Mouse (Mus musculus) adrenal gland, adult 8-10 months (tissue): ENCODE data around the gene Fbxo48. TPM values are rescaled to one million over a fixed set of nuclear protein-coding genes. Genes with fewer than 3 reads are reported as not detected.

Experiments
- DNase-seq: peaks from one replicate; pipeline ENCODE4 v3.0.0; 2022
- total RNA-seq, 4 experiments: library from RNA; stranded (reverse); gene quantifications; 2 replicates each; pipeline ENCODE4 v1.2.4; 2022

Fbxo48 gene
- under 1 TPM; 0.12 to 0.75 (median 0.35) TPM for total RNA-seq

- DNase-seq, result peak; percentile 97
Measured at GRCm38 (mm10) chr11:16950976-16951760, at the start of gene Fbxo48. TSS of gene Fbxo48 (plus strand) at chr11:16951375.

- DNase-seq, result no peak
Measured at GRCm38 (mm10) chr11:16904302-16905011, 46.7 kb upstream of the Fbxo48 start.

- no peak for DNase-seq
Measured at GRCm38 (mm10) chr11:16905012-16905332, 46.2 kb upstream of the Fbxo48 start.

- no peak for DNase-seq
Measured at GRCm38 (mm10) chr11:16906530-16906929, 44.6 kb upstream of the Fbxo48 start.

GRCm38 (mm10) chr11:16907517-16908129 is 43.6 kb upstream of the Fbxo48 start:
- DNase-seq, result no peak

- no peak for DNase-seq
Measured at GRCm38 (mm10) chr11:16914756-16915155, 36.4 kb upstream of the Fbxo48 start.

GRCm38 (mm10) chr11:16915850-16916249 is 35.3 kb upstream of the Fbxo48 start:
- no peak for DNase-seq

GRCm38 (mm10) chr11:16917512-16917911 is 33.7 kb upstream of the Fbxo48 start:
- no peak for DNase-seq

DNA sequence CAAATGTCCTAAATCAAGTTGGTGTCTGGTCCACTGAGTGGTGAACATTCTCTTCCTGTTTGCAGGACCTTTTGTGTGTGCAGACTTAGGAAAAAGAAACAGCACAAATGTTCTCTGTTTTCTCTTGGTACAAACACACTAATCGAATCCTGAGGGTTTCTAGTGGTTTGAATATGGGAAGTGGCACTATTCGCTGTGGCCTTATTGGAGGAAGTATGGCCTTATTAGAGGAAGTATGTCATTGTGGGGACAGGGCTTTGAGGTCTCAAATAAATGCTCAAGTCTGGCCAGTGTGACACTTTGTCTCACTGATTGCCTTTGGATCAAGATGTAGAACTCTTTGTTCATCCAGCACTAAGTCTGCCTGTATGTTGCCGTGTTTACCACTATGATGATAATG is 19.0 kb upstream of the Fbxo48 start:
- no peak for DNase-seq

- DNase-seq, result no peak
Measured at GRCm38 (mm10) chr11:16935577-16936236, 15.5 kb upstream of the Fbxo48 start.

DNA sequence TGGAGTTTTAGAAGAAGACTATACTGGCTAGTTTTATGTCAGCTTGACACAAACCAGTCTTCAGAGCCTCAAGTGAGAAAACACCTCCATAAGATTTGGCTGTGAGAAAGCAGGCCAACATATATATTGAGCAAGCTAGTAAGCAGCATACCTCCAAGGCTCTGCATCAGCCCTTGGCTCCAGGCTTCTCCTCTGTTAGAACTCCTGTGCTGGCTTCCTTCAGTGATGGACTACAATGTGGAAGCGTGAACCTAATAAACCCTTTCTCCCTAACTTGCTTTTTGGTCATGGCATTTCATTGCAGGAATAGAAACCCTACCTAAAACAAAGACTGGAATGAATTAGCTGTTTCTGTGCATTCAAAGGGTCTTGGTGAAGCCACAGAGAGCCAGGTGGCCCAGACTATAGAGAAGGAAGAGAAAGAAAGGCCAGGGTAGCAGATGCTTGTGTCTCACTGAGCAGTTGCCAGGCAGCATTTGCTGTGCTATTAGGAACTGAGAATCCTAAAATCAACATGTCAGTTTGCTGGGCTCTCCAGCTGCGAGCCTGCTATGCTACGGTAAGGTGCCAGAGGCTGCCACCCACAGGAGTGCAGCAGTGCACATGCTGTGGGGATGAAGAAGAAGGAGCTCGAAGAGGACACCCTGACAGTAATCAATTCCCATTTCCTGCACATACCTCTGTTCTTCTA is 9.9 kb upstream of the Fbxo48 start:
- DNase-seq, result no peak

DNA sequence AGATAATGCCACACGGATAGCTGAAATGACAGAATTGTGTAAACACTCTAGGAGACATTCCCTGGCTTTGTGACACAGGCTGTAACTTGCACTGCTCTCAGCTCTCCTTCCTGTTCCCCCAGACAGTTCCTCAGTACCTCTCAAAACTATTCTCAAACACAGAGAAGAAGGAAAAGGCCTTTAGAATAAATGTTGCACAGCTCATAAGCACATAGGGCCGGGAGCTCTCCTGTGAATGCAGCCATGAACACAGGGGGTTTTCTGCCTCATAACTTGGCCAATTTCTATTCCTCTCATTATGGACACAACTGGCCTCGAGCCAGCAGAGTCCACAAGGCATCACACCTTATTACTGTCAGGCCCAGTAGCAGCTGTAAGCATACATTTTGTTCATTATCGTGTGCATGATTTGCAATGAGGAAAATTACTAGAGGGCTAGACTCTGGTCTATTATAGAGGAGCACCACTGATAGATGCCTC is 9.2 kb upstream of the Fbxo48 start:
- DNase-seq, result no peak

- no peak for DNase-seq
Measured at GRCm38 (mm10) chr11:16943016-16943415, 8.2 kb upstream of the Fbxo48 start.

GRCm38 (mm10) chr11:16948756-16949155 is 2.4 kb upstream of the Fbxo48 start:
- DNase-seq, result no peak

- DNase-seq, result no peak
Measured at GRCm38 (mm10) chr11:16950226-16950975, 774 bp upstream of the Fbxo48 start.

DNA sequence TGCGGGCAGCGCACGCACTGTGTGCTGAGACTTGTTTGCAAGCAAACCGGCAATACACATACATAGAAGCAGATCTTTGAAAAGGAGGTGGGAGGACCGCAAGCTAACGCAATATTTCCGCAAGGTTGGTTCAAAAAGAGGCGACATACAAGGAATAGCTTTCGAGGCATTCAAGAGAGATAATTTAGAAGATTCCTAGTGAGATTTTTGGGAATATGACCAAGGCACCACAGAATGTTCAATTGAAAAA is 511 bp downstream of the Fbxo48 start:
- DNase-seq, result no peak

GRCm38 (mm10) chr11:16956115-16956862 is 5.1 kb downstream of the Fbxo48 start:
- DNase-seq, result no peak

GRCm38 (mm10) chr11:16957030-16957429 is 5.9 kb downstream of the Fbxo48 start:
- no peak for DNase-seq

GRCm38 (mm10) chr11:16958520-16958919 is 7.3 kb downstream of the Fbxo48 start:
- no peak for DNase-seq

DNA sequence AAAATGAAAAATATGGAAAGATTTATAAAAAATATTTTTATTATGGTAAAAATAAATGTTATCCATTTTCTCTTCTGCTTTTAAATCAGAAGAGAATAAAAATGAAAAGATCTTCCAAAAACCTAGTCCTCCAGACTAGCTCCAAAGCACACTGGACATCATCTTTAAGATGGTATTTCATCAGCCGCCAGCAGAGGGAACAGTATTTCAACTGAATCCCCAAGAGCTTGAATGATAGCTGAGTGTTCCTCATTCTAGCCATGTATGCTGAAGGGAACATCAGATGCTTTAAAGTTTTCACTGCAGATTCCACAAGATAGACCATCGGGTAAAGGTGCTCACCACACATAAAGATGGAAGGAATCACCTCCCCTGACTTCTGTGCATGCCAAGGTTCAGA is 16.6 kb downstream of the Fbxo48 start:
- no peak for DNase-seq

DNA sequence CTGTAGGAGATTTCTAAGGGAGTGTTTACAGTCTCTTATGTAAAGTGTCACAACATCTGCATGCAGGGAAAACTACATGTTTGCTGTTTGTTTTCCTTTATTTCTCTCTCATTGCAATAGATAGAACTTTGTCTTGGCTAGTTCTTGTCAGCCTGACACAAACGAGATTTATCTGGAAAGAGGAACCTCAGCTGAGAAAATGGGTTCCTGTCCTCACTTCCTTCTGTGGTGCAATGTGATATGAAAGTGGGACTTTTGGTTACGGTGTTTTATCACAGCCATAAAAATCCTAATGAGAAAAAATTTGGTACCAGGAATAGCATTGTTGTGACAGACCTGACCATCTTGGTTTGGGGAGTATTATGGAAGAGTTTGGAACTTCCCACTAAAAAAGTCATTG is 18.5 kb downstream of the Fbxo48 start:
- DNase-seq, result no peak
